Mouse (Mus musculus) ES-Bruce4 (cell line): Measurements from ENCODE around the gene 2310033P09Rik.

Experiments
- CTCF ChIP-seq: IDR thresholded peaks from one replicate; pipeline ENCODE4 v1.8.1; 2011; ENCODE audit warnings: low read depth, low read length
- EP300 ChIP-seq: IDR thresholded peaks from 2 replicates; pipeline ENCODE4 v1.6.1; 2011; ENCODE audit warnings: low read depth, low read length; ENCODE audit not compliant: insufficient read depth
- POLR2A ChIP-seq: IDR thresholded peaks from one replicate; pipeline ENCODE4 v1.8.1; 2011; ENCODE audit warnings: low read length; ENCODE audit not compliant: insufficient read depth

DNA sequence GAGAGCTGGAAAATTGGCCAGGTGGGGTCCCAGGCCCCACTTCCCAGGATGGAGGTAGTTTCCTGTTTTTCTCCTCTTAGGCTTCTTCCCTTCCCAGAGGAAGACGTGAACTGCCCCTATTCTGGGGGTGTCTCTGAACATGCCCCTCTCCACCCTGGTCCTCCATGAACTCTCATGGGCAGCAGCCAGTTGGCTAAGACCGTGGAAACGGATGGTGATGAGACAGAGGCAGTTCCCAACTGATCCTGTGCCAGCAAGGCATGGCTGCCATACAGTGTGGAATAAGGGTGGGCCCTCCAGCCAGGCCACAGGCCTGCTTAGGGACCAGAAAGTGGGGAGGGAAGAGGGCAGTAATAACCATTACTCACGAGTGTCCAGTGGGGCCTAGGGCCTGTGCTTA is 37.6 kb upstream of the 2310033P09Rik start:
- no peak for TF ChIP-seq POLR2A
- no peak for TF ChIP-seq CTCF
- no peak for TF ChIP-seq EP300
